Mouse (Mus musculus) embryo, embryonic 11.5 days (tissue): ENCODE data around the gene Brsk2.

Experiments used
- DNase-seq: peaks from one replicate; pipeline ENCODE4 v3.0.0-alpha.2; 2012; ENCODE audit warnings: low read depth, low spot score

Brsk2 gene

DNA sequence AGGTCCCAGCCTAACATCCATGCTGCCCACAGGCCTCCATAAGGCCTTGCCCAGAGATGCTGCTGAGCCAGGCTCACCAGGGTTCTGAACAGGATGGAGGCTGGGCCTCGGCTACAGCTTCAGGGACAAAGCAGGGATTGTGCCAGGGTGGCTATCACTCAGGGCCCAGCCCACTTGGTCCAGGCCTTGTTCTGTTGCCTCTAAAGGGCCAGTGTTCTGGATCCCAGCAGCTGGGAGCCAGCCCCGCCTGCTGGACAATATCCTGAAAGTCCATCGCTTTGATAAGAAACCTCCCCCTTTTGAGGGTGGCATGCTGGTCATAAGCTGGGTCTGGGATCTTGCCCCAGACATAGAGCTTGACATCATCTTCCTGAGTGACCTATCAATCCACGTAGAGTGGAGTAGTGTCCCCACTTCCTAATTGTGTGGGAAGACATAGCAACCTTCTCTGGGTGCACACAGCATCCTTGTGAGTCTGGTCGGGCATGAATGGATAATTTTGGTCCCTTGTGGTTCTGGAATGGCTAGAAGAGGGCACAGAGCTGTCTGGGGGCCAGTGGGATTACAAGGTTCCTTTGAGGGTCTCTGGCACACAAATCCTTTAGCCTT is 6.1 kb downstream of the Brsk2 start:
- no peak for DNase-seq

DNA sequence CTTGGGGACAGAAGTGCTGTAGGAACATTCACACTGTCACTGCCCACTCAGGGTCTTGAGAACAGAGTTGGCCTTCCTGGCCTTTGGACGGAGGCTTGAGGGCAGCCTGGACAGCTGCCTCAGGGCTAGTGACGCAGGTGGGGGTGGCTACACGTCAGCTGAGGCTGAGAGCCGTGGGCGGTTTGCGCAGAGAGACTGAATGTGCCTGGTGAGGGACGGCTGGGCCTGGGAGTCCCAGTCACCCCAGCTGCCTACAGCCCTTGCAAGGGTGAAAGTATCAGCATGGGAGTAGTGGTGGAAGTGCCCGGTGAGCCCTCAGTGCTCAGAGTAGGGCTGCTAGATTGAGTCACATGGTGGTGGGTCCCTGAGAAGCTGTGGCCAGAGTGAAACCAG is 6.6 kb downstream of the Brsk2 start:
- DNase-seq: no peak

DNA sequence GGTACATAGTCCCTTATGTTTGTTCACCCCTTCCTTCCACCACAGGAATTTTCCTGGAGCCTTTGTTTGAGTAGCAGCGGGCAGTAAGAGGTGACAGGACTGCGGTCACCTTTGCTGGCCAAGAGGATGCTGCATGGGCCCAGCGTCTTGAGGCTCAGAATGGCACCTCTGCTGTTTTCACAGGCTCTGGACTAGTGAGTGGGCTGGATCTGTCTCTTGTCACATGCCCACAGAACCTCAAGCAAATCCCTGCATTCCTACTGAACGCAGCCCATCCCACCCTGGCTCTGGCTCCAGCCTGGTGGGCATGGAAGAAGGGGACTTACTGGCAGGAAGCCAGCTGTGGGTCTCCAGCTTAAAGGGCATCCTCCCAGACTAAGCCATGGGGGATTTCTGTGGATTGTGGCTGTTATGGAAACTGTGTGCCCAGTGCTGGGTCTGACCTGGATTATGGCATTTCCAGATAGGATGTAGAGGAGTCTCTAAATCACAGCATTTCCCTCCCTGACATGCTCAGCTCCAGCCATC is 8.0 kb downstream of the Brsk2 start:
- no peak for DNase-seq

DNA sequence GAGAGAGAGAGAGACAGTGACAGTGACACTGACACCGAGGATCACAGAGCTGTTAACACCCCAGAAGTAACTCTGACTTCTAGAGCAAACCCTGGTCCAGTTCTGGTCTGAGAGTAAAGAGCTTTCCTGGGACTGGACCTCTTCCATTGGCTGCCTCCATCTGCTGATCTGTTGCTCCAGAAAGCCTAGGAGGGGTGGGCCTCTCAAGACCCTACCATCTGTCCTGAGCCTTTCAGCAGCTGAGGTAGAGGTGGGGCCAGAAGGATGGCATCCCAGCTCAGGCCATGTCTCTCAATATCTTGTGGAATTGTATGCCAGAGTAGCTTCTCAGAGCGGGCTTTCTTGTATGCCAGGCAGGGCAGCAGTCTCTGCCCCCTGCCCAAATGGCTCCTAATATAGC is 8.7 kb downstream of the Brsk2 start:
- DNase-seq: no peak

DNA sequence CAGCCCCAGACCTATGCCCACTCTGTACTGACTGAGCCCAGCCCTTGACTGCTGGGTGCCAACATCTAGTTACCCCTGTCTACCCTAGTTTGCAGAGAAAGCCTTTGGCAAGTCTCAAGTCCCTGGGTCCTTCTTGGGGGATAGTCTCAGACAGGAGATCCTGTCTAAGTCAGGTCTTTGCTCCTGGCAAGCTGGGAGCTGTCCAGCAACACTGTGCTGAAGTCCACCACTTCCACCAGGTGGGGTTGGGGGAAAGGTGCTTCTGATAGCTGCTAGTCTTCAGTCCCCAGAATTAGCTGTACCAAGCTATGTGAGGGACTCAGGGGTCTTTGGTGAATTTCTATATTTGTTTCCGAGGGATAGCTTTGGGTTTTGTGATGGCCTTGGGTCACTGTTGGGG is 9.6 kb downstream of the Brsk2 start:
- no peak for DNase-seq

DNA sequence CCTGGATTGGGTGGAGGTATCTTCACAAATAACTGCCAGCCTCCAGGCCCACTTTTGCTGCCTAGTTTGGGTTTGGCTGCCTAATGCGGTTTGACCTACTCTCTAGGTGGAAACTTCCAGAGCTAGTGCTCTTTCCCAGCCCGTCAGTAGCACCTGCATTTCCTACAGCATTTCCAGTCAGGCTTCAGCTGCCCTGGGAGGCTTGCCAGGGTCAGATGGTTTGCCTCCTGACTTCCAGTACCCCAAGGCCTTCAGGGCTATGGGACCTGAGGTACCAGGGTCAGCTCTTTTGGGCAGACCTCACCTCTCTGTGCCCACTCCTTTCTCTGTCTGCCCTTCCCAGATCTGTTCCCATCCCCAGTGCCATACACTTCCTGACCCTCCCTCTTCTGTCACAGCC is 11.4 kb downstream of the Brsk2 start:
- no peak for DNase-seq

DNA sequence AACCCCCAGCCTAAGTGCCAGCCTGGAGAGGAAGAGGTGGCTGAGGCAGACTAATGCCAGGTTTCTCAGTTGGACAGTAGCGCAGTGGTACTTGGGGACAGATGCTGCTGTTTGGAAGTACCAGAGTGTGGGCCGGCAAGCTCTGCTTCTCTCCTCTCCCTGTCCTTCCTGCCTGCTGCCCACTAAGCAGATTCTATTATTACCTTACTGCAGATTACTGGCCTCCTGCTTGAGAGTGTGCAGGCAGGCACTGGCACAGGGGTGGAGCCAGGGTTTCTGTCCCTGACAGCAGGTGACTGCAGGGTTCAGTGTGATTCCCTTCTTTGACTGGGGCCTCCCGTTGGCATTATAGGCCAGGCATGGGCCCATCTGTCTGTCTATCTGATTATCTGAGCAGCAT is 11.9 kb downstream of the Brsk2 start:
- DNase-seq: no peak

DNA sequence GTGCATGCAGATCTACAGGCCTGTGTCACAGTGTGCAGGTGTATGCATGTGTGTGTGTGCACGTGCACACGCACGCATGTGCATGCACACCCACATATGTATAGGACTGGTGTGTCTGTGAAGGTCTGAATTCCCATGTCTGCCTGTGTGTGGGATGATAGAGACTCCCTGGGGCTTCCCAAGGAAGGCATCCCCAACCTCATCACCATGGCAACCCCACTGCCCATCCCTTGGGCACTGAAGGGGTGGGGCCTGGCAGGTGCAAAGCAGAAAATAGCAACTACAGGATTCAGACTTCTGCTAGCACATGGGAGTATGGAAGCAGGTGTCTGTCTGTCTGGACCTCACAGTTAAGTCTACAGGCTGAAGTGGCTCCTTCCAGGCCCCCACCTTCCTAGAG is 13.0 kb downstream of the Brsk2 start:
- DNase-seq: no peak

DNA sequence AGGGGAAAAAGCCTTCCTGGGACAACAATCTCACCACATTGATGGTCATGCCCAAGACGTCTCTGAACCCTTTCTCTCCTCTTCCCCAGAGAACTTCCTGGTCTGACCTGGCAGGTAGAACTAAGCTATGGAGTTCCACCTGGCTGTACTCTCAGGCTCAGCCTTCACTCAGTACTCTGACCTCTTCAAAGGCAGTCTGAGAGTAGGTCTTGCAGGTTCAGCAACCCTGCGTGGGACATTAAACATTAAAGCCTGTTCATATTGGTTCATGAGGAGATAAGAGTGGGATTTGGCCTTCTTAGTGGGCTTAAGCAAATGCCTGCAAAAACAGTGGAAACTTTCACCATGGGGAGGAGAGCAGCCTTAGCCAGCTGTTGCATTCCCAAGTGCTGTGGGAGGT is 16.7 kb downstream of the Brsk2 start:
- no peak for DNase-seq

DNA sequence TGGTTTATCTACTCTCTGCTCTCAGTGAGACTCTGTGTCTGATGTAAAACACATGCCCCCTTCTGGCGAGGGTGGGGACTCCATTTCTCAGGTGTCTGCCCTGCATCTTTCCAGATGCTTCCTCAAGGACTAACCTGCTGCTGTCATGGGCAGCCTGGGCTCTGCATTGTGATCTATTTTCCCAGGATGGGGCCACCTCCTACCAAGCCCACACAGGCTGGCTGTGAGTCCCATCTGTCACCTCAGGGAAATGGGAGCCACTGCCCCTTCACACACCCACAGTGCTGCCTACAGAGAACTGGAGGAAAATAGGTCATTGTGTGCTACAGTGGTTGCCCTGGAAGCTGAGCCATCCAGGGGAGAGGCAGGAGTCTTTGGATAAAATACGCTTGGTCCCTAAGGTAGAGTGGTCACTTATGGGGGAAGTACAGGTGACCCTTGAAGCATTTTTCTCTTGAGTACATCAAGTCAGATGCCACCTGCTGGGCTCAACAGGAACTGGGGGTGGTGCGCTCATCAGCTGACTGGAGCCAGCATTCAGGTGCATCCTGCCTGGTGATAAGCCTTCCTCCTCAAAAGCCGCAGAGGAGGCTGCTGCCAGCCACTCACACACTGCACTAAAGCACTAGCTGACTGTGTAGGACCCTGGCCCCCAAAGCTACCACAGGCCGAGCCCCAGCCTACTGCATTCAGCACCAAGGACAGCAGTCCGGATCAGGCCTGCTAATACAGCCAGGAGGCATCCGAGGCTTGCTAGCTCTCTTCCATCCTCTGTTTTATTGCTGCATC is 23.5 kb downstream of the Brsk2 start:
- peak; percentile 59 for DNase-seq

DNA sequence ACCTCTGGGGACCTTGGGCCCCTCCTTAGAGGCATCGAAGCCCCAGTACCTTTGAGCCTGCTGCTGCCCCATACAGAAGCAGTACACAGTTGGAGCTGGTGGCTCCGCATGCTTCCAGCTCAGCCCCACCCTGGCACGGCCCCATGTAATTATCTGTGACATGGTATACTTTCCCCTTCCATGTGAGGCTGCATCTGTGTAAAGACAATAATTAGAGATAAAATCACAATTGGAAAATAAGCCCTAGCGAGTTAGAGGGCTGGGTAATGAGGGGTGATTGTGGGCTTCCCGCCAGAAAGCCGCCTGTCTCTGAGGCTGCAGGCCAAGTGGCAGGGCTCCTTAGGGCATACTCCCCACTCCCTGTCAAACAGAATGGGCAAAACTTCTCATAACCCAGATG is 28.5 kb downstream of the Brsk2 start:
- DNase-seq: no peak

DNA sequence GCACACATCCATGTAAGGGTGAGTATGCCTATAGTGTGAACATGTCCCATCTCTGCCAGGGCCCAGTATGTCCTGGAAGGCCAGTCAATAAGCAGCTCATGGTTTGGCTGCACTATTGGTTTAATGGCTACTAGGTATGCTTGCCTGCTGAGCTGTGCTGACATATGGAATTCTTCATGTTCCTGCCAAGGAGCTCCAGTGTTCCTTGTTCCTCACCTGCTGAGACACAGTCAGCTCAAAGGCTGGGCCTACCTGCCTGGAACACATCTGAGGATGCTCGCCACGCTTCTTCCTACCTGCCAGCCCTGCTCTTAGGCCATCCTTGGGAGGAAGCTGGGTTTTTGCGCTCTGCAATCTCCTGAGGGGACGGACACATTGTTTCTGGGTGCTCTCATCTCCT is 29.7 kb downstream of the Brsk2 start:
- no peak for DNase-seq

DNA sequence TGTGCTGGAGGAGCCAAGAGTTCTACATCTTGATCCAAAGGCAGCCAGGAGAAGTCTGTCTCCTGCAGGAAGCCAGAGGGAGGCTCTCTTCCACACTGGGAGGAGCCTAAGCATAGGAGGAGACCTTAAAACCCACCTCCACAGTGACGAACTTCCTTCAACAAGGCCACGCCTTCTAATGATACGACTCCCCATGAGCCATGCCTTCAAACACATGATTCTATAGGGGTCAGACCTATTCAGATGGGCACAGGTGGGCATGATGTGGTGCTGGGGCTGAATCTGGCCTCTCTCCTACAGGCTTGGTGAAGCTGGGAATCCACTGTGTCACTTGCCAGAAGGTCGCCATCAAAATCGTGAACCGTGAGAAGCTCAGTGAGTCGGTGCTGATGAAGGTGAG is 31.7 kb downstream of the Brsk2 start:
- no peak for DNase-seq

DNA sequence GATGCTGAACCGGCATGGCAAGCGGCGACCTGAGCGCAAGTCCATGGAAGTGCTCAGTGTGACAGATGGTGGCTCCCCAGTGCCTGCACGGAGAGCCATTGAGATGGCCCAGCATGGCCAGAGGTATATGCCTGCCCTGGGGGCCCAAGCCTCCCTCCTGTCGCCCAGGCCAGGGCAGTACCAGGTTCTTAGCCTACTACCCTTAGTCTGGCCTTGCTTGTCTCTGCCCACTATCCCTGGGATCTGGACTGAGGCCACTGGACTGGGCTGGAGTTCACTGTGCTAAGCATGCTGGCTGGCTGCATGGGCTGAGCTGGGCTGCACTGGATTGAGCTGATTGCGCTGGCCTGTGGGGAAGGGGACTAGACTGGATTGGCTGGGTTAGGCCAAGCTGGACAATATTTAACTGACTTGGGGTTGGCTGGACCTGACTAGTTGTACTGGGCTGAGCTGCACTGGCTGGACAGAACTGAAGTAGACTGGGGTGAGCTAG is 38.8 kb downstream of the Brsk2 start:
- no peak for DNase-seq

DNA sequence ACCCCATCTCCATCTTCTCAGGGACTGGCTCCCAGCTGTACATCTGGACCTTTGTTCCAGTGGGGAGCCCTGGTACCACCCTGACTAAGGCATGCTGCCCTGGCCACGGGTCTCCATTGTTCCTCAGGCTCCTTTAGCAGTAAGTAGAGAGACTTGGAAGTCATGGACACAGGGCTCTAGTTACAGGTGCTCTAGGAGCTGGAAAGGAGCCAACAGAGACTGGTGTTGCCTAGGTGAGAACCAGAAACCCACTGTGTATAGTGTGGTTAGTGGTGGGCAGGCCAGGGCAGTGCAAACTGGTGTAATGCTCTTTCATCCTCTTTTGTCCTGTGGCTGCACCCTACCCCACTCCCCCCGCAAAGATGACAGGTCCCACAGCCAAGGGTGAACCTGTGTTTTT is 41.6 kb downstream of the Brsk2 start:
- no peak for DNase-seq

DNA sequence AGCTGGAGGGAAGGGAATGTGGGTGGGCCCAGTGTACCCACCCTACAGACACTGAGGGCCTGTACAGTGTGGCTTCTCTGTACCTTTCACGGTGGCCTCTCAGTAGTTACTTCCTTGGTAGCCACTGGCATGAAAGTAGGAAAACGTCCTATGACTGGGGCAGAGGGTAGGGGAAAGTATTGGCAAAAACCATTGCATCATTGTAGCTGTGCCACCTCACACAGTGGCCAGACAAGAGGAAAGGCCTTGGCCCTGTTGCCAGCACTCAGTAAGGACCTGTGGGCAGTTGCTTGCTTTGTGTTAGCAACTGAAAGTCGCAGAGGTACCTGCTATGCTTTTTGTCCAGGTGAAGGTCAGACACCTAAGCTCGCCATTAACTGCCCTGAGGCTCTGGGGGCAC is 44.6 kb downstream of the Brsk2 start:
- DNase-seq: no peak

DNA sequence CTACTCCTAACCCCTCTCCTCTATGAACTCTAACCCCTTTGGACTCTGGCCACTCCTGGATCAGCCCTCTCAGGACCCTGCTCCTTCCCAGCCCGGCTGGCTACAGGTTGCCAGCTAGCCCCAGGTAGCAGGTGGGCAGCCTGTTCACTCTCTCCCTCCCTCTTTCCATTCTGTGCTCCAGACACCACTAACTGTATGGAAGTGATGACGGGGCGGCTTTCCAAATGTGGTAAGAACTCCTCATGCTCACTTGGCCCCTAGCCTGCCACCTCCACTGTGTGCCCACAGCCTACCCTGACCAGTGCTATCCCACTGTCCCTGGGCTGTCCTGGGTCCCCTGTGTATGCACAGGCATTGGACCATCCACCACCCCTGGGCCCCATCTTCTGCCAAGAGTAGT is 51.1 kb downstream of the Brsk2 start:
- DNase-seq: no peak

DNA sequence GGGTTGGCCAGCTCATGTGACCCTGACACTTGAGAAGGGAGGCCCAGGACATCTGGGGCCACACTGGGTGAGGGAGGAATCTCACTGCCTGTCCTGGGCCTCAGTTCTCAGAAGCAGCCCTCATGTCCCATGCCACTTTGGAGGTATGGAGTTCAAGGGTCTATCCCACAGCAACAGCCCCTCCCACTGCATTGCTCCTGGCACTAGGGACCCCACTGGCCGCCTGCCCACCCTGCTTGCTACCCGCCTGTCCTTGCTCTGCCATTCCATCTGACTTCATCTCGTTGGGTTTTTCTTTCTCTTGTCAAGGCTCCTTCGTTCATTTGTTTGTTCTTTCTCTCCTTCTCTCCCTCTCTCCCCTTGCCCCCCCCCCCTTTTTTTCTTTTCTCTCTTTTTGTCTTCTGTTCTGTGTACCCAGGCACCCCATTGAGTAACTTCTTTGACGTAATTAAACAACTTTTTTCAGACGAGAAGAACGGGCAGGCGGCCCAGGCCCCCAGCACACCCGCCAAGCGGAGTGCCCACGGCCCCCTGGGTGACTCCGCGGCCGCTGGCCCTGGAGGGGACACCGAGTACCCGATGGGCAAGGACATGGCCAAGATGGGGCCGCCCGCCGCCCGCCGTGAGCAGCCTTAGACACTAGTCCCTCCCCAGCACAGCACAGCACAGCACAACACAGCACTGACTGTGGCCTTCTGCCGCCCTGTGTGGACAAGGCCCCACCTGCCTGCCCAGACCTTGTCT is 52.2 kb downstream of the Brsk2 start:
- no peak for DNase-seq

DNA sequence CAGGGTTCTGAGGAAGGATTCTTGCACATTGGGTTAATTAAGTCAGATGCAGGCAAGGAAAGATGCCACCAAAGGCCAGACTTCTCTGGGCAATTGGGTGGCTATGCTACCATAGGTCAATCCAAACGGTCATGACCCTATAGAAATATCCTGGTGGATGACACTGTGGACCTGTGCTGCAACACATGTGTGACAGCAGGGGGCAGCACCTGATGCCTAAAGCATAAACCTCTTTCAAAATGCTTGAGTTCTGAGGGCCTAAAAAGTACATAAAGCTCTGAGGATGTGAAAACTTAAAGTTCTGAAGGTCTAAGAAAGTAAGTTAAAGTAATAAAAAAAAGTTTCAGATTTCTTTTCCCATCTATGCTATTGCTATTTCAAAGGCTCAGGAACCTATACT is 67.0 kb downstream of the Brsk2 start:
- peak; percentile 30 for DNase-seq

DNA sequence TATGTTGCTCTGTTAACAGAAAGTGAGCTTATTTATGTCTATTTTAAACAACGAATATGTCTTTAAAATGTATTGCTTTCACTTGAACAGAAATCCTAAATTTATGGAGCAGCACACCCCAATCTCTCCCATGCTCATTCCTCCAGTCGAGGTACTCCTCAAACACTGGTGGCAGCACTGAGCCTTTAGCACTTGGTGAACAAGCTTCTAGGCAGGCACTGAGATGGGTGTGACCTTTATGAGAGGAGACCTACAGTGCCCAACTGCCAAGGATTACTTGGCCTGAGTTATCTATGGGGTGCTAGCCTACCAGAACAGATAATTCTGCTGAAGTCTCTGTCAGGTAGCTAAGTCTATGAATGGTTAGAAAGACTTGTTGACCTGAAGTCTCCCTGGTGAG is 70.1 kb downstream of the Brsk2 start:
- no peak for DNase-seq

DNA sequence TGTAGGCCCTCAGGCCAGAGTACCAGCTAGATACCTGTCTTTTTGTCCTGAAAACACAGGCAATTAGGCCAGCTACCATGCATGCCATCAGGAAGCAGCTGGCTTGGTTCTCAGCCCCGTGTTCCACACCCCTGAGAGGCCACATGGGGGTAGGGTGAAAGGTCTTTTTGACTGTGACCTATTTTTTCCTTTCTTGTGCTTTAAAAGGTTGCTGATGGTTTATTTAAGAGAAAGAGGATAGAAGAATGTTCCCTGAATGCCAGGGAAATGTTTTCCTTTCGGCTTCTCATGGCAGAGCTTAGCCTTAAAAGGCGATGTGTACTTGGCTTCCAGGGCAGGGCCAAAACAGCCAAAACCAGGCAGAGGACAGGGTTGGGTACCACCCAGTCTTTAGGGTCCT is 71.3 kb downstream of the Brsk2 start:
- no peak for DNase-seq

DNA sequence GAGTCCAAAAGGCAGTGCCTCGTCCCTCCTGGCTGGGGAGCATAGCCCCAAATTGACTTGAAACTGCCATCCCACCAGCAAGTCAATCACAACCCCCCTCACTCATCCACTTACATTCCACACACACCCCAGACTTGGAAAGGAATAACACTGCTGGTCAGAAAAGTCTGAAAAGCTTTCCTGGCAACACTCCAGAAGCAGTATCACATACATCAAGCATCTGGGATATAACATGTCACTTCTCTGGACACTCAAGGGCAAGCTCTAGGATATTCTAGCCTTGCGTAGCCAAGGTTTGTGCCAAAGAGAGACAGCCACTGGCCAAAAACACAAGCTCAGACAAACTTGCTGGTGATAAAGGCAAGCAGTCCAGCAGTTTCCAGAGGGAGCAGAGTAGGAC is 75.6 kb downstream of the Brsk2 start:
- DNase-seq: no peak

DNA sequence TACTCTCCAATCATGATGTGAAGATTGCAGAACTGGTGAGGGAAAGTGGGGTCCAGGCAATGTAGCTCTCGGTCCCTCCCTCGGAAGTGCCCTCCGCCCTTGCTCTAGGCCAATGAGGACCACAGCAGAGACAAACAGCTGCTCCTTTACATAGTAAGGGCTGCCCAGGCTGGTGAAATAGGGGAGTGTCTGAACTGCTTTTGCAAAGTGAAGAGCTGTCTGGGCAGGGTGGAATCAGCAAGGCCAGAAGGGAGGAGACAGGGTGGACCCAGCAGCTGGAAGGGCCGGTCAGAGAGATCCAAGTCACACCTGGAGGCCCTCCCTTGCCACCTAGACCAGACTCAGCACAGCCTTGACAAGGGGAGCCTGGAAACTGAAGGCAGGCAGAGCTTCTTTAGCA is 76.4 kb downstream of the Brsk2 start:
- no peak for DNase-seq
